Mouse (Mus musculus) MEL (cell line): ENCODE measurements at regions not wholly inside any gene's neighbourhood (a gene's known extent, or its start where the extent isn't known, plus 50 kb on each side); places are given as distances from the start of the nearest gene placed in this dataset.
A peak's percentile ranks its signal among the peaks of the same experiment; 100 is the strongest.

Experiments
- DNase-seq: peaks from one replicate; pipeline ENCODE4 v3.0.0; 2011; ENCODE audit warnings: low read depth, low spot score
- H3K27ac ChIP-seq: 2 replicates; pipeline ENCODE4 v1.5.1; 2012; ENCODE audit warnings: low read depth, mild to moderate bottlenecking, control low read depth, low read length, moderate library complexity; ENCODE audit not compliant: control insufficient read depth
- H3K27me3 ChIP-seq, 2 experiments: fragments of 150-350 bp in 1 of 2; sonication (generic) in 1 of 2; 2 replicates each; pipeline ENCODE4 v1.6.1; 2012; ENCODE audit warnings: low read length in 2 of 2, mild to moderate bottlenecking in 2 of 2, improper control_type of control experiment in 1 of 2, moderate library complexity in 1 of 2; ENCODE audit not compliant: insufficient read depth in 2 of 2, control insufficient read depth in 1 of 2
- H3K36me3 ChIP-seq, 2 experiments: 2 replicates each; pipeline ENCODE4 v1.6.1; 2012 to 2014; ENCODE audit warnings: low read length in 2 of 2, improper control_type of control experiment in 1 of 2, inconsistent platforms in 1 of 2, mild to moderate bottlenecking in 1 of 2; ENCODE audit not compliant: insufficient read depth in 2 of 2, control insufficient read depth in 1 of 2
- H3K4me1 ChIP-seq, 2 experiments: fragments of 150-350 bp in 1 of 2; sonication (generic) in 1 of 2; 2 replicates each; pipeline ENCODE4 v1.6.1; 2012; ENCODE audit warnings: low read length in 2 of 2, improper control_type of control experiment in 1 of 2, mild to moderate bottlenecking in 1 of 2; ENCODE audit not compliant: insufficient read depth in 2 of 2, control insufficient read depth in 1 of 2
- H3K4me3 ChIP-seq, 2 experiments: fragments of 150-350 bp in 1 of 2; sonication (generic) in 1 of 2; 2 replicates each; pipeline ENCODE4 v1.5.1; 2012; ENCODE audit warnings: low read depth in 2 of 2, low read length in 2 of 2, mild to moderate bottlenecking in 2 of 2, moderate library complexity in 2 of 2, control low read depth in 1 of 2, improper control_type of control experiment in 1 of 2; ENCODE audit not compliant: control insufficient read depth in 1 of 2, insufficient read depth in 1 of 2
- H3K79me2 ChIP-seq: 2 replicates; pipeline ENCODE4 v1.6.1; 2012; ENCODE audit warnings: mild to moderate bottlenecking, low read length, moderate library complexity; ENCODE audit not compliant: control insufficient read depth, poor library complexity, insufficient read depth
- H3K9ac ChIP-seq: 2 replicates; pipeline ENCODE4 v1.6.1; 2012; ENCODE audit warnings: low read depth, mild to moderate bottlenecking, control low read depth, low read length, moderate library complexity; ENCODE audit not compliant: control insufficient read depth, poor library complexity, severe bottlenecking
- H3K9me3 ChIP-seq: fragments of 150-350 bp; sonication (generic); replicated peaks from 2 replicates; pipeline ENCODE4 v1.6.1; 2012; ENCODE audit warnings: mild to moderate bottlenecking, low read length, improper control_type of control experiment, moderate library complexity; ENCODE audit not compliant: insufficient read depth
- BHLHE40 ChIP-seq: IDR thresholded peaks from 2 replicates; pipeline ENCODE4 v1.6.1; 2012; ENCODE audit warnings: low read depth, mild to moderate bottlenecking, inconsistent platforms, low read length, improper control_type of control experiment, borderline replicate concordance
- CHD2 ChIP-seq: IDR thresholded peaks from 2 replicates; pipeline ENCODE4 v1.6.1; 2011; ENCODE audit warnings: low read length, improper control_type of control experiment
- EP300 ChIP-seq, 2 experiments: IDR thresholded peaks; 2 replicates each; pipeline ENCODE4 v1.6.1; 2011; ENCODE audit warnings: improper control_type of control experiment in 2 of 2, low read length in 2 of 2, low read depth in 1 of 2, mild to moderate bottlenecking in 1 of 2
- ETS1 ChIP-seq: IDR thresholded peaks from 2 replicates; pipeline ENCODE4 v1.6.1; 2012; ENCODE audit warnings: low read depth, mild to moderate bottlenecking, inconsistent platforms, low read length, improper control_type of control experiment, moderate library complexity
- GATA1 ChIP-seq: IDR thresholded peaks from 2 replicates; pipeline ENCODE4 v1.6.1; 2011; ENCODE audit warnings: low read depth, low read length, improper control_type of control experiment
- HCFC1 ChIP-seq: IDR thresholded peaks from 2 replicates; pipeline ENCODE4 v1.6.1; 2012; ENCODE audit warnings: low read depth, mild to moderate bottlenecking, inconsistent platforms, low read length, improper control_type of control experiment, moderate library complexity
- JUND ChIP-seq: IDR thresholded peaks from 2 replicates; pipeline ENCODE4 v1.6.1; 2011; ENCODE audit warnings: low read depth, mild to moderate bottlenecking, improper control_type of control experiment, low read length
- KAT2A ChIP-seq: conservative IDR thresholded peaks from 2 replicates; pipeline ENCODE4 v1.6.1; 2012; ENCODE audit warnings: low read depth, low read length, improper control_type of control experiment, inconsistent platforms
- MAFK ChIP-seq: IDR thresholded peaks from 2 replicates; pipeline ENCODE4 v1.6.1; 2011; ENCODE audit warnings: low read depth, mild to moderate bottlenecking, low read length, improper control_type of control experiment, borderline replicate concordance
- MAX ChIP-seq: IDR thresholded peaks from 2 replicates; pipeline ENCODE4 v1.6.1; 2011; ENCODE audit warnings: low read length, improper control_type of control experiment
- MAZ ChIP-seq: IDR thresholded peaks from 2 replicates; pipeline ENCODE4 v1.6.1; 2012; ENCODE audit warnings: low read depth, mild to moderate bottlenecking, inconsistent platforms, low read length, improper control_type of control experiment
- MXI1 ChIP-seq: IDR thresholded peaks from 2 replicates; pipeline ENCODE4 v1.6.1; 2011; ENCODE audit warnings: mild to moderate bottlenecking, low read depth, low read length, improper control_type of control experiment
- MYB ChIP-seq: IDR thresholded peaks from 2 replicates; pipeline ENCODE4 v1.6.1; 2011; ENCODE audit warnings: mild to moderate bottlenecking, low read depth, low read length, improper control_type of control experiment
- MYC ChIP-seq: IDR thresholded peaks from 2 replicates; pipeline ENCODE4 v1.6.1; 2011; ENCODE audit warnings: low read depth, mild to moderate bottlenecking, low read length, improper control_type of control experiment, moderate library complexity
- NELFE ChIP-seq: IDR thresholded peaks from 2 replicates; pipeline ENCODE4 v1.6.1; 2011; ENCODE audit warnings: low read depth, low read length, improper control_type of control experiment
- POLR2AphosphoS5 ChIP-seq: IDR thresholded peaks from 2 replicates; pipeline ENCODE4 v1.6.1; 2012; ENCODE audit warnings: low read depth, borderline replicate concordance, mild to moderate bottlenecking, inconsistent platforms, low read length, moderate library complexity, mixed read lengths
- RCOR1 ChIP-seq: IDR thresholded peaks from 2 replicates; pipeline ENCODE4 v1.6.1; 2012; ENCODE audit warnings: low read depth, mild to moderate bottlenecking, inconsistent platforms, low read length, improper control_type of control experiment
- SIN3A ChIP-seq: IDR thresholded peaks from 2 replicates; pipeline ENCODE4 v1.6.1; 2012; ENCODE audit warnings: low read length, improper control_type of control experiment, inconsistent platforms
- SMC3 ChIP-seq: IDR thresholded peaks from 2 replicates; pipeline ENCODE4 v1.6.1; 2011; ENCODE audit warnings: low read depth, low read length, improper control_type of control experiment
- TCF12 ChIP-seq: IDR thresholded peaks from 2 replicates; pipeline ENCODE4 v1.6.1; 2014; ENCODE audit warnings: low read depth, mild to moderate bottlenecking, inconsistent platforms, low read length, improper control_type of control experiment, moderate library complexity
- UBTF ChIP-seq: IDR thresholded peaks from 2 replicates; pipeline ENCODE4 v1.6.1; 2012; ENCODE audit warnings: low read depth, mild to moderate bottlenecking, inconsistent platforms, low read length, improper control_type of control experiment, moderate library complexity, borderline replicate concordance; ENCODE audit not compliant: insufficient read depth
- USF1 ChIP-seq: IDR thresholded peaks from 2 replicates; pipeline ENCODE4 v1.6.1; 2014; ENCODE audit warnings: low read depth, mild to moderate bottlenecking, inconsistent platforms, low read length, improper control_type of control experiment, moderate library complexity
- ZC3H11A ChIP-seq: IDR thresholded peaks from 2 replicates; pipeline ENCODE4 v1.6.1; 2012; ENCODE audit warnings: low read depth, mild to moderate bottlenecking, inconsistent platforms, low read length, improper control_type of control experiment
- ZNF384 ChIP-seq: IDR thresholded peaks from 2 replicates; pipeline ENCODE4 v1.6.1; 2012; ENCODE audit warnings: low read depth, mild to moderate bottlenecking, inconsistent platforms, low read length, improper control_type of control experiment

GRCm38 (mm10) chr3:60948897-60949296, 53.7 kb upstream of the P2ry1 start:
- peaks cover 0 to 32% of the 10 kb centered on the region in 2 experiments; a peak in 2 of 4 replicates for H3K36me3 ChIP-seq
- H3K27me3 ChIP-seq: no peaks in the 10 kb centered on the region
- no peak overlapping the region for H3K9ac ChIP-seq
- H3K4me3 ChIP-seq: no peak overlapping the region
- DNase-seq: peak; percentile 51
- H3K9me3 ChIP-seq: no peaks in the 10 kb centered on the region
- no peaks in the 10 kb centered on the region for H3K79me2 ChIP-seq
- TF ChIP-seq BHLHE40: 0 out of 2 replicates have a peak, but pooled peaks have one; percentile 24
- 0 out of 2 replicates have a peak, but pooled peaks have one; percentile 13 for TF ChIP-seq USF1
- TF ChIP-seq POLR2AphosphoS5: no peak
- peak; percentile 27; the same call in 1 of the 2 replicates for TF ChIP-seq ZC3H11A
- TF ChIP-seq TCF12: peak; percentile 85
- TF ChIP-seq RCOR1: peak; percentile 57; the same call in 1 of the 2 replicates
- peak; percentile 93 for TF ChIP-seq MYB
- TF ChIP-seq SIN3A: peak; percentile 82
- peak; percentile 95 to 97 for TF ChIP-seq EP300 (IDR thresholded peaks at IDR 0.05; ENCODE audit: low read depth in 1 of 2, low read length in 2 of 2)
- peak; percentile 55; the same call in 1 of the 2 replicates for TF ChIP-seq MYC
- TF ChIP-seq ETS1: peak; percentile 85
- peak; percentile 58; the same call in 1 of the 2 replicates for TF ChIP-seq MXI1
- TF ChIP-seq SMC3: no peak
- 0 out of 2 replicates have a peak, but pooled peaks have one; percentile 15 for TF ChIP-seq HCFC1
- TF ChIP-seq JUND: 0 out of 2 replicates have a peak, but pooled peaks have one; percentile 54
- no peak for TF ChIP-seq MAZ
- TF ChIP-seq CHD2: peak; percentile 19; the same call in 1 of the 2 replicates
- no peak for TF ChIP-seq UBTF
- peak; percentile 90 for TF ChIP-seq MAX
- TF ChIP-seq NELFE: 0 out of 2 replicates have a peak, but pooled peaks have one; percentile 30
- peak; percentile 71 for TF ChIP-seq GATA1
- TF ChIP-seq MAFK: peak; percentile 52; the same call in 1 of the 2 replicates
- no peak for TF ChIP-seq ZNF384
- peak; percentile 51 for TF ChIP-seq KAT2A
- TF ChIP-seq, all 39 proteins: peak for 19
- Histone ChIP-seq H3K4me1 (peaks cover 6 to 29% of the 10 kb centered on the region in 2 experiments; a peak in 3 of 4 replicates), H3K27ac (peak overlapping the region; percentile 52)
